Mouse (Mus musculus) kidney, postnatal 0 days (tissue): ENCODE measurements at regions not wholly inside any gene's neighbourhood (a gene's known extent, or its start where the extent isn't known, plus 50 kb on each side); places are given as distances from the start of the nearest gene placed in this dataset.

Source experiments
- ATAC-seq: fragments of 200-750 bp; cut with Nextera tagmentation; replicated peaks from 2 replicates; pipeline ENCODE4 v1.8.0; 2017; ENCODE audit warnings: low read depth, moderate number of reproducible peaks, moderate TSS enrichment, moderate library complexity; ENCODE audit not compliant: low FRiP score
- DNase-seq: peaks from one replicate; pipeline ENCODE4 v3.0.0-alpha.2; 2016; ENCODE audit warnings: low spot score
- H3K27ac ChIP-seq: fragments of 300-500 bp; sonication (generic); 2 replicates; pipeline ENCODE4 v1.5.1; 2014; ENCODE audit warnings: mild to moderate bottlenecking
- H3K27me3 ChIP-seq: fragments of 300-500 bp; sonication (generic); 2 replicates; pipeline ENCODE4 v1.6.1; 2014; ENCODE audit warnings: low read length, mixed read lengths; ENCODE audit not compliant: insufficient read depth
- H3K36me3 ChIP-seq: fragments of 300-500 bp; sonication (generic); 2 replicates; pipeline ENCODE4 v1.6.1; 2014; ENCODE audit warnings: low read length, mixed read lengths; ENCODE audit not compliant: insufficient read depth
- H3K4me1 ChIP-seq: fragments of 300-500 bp; sonication (generic); replicated peaks from 2 replicates; pipeline ENCODE4 v1.6.1; 2014; ENCODE audit warnings: antibody characterized with exemption, low read length, mixed read lengths; ENCODE audit not compliant: insufficient read depth
- H3K4me2 ChIP-seq: fragments of 300-500 bp; sonication (generic); 2 replicates; pipeline ENCODE4 v1.6.1; 2014; ENCODE audit warnings: mild to moderate bottlenecking, low read length, moderate library complexity, mixed read lengths
- H3K4me3 ChIP-seq: fragments of 300-500 bp; sonication (generic); replicated peaks from 2 replicates; pipeline ENCODE4 v1.5.1; 2014; ENCODE audit warnings: low read depth, low read length
- H3K9ac ChIP-seq: fragments of 300-500 bp; sonication (generic); 2 replicates; pipeline ENCODE4 v1.6.1; 2014; ENCODE audit warnings: low read depth, low read length
- H3K9me3 ChIP-seq: fragments of 300-500 bp; sonication (generic); replicated peaks from 2 replicates; pipeline ENCODE4 v1.6.1; 2016; ENCODE audit warnings: low read length, inconsistent platforms, mixed read lengths
- CTCF ChIP-seq: IDR thresholded peaks from 2 replicates; pipeline ENCODE4 v1.5.1; 2016; ENCODE audit warnings: antibody characterized with exemption, low read depth, mild to moderate bottlenecking, moderate library complexity
- WGBS: fragments of 180-500 bp; shearing (Covaris S2); extraction: QIAGEN DNeasy Blood & Tissue Kit; methylation state at CpG from one replicate; pipeline ENCODE4 v1.1.7; 2014; 5-methylcytosine and 5-hydroxymethylcytosine counted together

DNA sequence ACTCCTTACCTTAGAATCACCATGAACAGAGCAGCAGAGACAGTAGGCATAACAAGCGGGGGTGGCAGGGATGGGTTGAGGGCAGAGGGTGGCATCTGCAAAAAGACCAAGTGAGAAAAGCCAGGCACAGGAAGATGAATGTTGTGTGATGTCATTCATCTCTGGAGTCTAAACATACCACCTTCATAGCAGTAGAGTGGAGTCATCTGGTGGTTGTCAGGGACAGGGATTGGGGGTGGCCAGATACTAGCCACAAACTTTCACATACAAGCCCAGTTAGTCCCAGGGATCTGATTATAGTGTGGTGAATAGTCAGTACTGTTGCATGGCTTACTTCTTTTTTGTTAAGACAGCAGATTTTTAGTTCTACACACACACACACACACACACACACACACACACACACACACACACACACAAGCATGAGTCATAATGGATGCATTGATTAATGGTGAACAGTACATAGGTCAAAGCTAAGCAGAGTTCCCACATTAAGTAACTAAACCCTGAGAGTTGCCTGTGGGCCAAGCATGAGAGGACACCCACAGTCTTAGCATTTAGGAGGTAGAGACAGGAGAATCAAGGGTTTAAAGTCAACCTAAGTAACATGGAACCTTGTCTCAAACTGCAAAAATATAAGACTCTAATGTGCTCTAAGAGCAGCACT is 173.1 kb downstream of the Ptger3 start:
- no peak for TF ChIP-seq CTCF
- DNase-seq (no peak), ATAC-seq (no peak)
- Histone ChIP-seq H3K4me3 (no peak overlapping the region), H3K27ac (no peak overlapping the region), H3K4me2 (no peak overlapping the region), H3K9me3 (no peaks in the 10 kb centered on the region), H3K4me1 (no peaks in the 10 kb centered on the region), H3K27me3 (no peaks in the 10 kb centered on the region), H3K9ac (no peak overlapping the region), H3K36me3 (no peaks in the 10 kb centered on the region)
- WGBS = 94% methylated on average over 1 of the region's 1 CpGs

DNA sequence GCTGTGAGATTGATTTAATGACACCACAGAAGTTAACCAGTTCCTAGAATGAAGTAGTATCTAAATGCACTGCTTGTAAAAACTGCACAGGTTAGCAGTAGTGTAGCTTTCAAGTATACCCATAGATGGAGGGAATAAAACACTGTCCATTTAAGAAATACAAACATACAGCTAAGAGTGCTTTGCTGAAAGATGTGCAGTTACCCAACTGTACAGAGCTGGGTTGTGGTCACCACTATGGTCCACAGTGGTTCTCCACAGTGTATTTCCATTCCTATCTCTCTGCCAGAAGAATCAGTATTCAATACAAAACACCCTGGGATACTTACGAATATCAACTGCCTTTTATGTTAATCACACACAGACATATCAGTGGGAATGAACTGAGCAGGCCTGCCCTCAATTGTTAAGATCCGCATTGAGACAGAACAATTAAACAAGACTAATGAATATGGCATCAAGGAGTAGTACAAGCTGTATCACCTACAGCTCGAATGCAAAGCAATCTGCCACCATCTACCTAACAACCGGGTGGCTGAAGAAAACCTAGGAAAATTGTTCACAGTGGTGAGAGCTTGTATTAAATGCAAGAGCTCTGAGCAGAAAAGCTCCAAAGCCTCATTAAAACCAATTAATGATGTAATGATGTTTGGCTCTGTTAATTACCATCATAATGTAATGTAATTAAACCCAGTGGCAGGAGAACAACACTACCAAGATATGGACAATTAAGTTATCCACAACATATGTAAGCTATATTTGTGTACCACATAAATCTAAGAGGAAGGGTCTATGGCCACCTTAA is 165.6 kb downstream of the Ptger3 start:
- Histone ChIP-seq H3K9me3 (no peaks in the 10 kb centered on the region), H3K4me3 (no peak overlapping the region), H3K27me3 (no peaks in the 10 kb centered on the region), H3K27ac (no peak overlapping the region), H3K36me3 (no peaks in the 10 kb centered on the region), H3K4me1 (no peaks in the 10 kb centered on the region), H3K4me2 (no peak overlapping the region), H3K9ac (no peak overlapping the region)
- no peak for DNase-seq
- WGBS = 81% methylated on average over 4 of the region's 4 CpGs
- no peak for ATAC-seq
- no peak for TF ChIP-seq CTCF

DNA sequence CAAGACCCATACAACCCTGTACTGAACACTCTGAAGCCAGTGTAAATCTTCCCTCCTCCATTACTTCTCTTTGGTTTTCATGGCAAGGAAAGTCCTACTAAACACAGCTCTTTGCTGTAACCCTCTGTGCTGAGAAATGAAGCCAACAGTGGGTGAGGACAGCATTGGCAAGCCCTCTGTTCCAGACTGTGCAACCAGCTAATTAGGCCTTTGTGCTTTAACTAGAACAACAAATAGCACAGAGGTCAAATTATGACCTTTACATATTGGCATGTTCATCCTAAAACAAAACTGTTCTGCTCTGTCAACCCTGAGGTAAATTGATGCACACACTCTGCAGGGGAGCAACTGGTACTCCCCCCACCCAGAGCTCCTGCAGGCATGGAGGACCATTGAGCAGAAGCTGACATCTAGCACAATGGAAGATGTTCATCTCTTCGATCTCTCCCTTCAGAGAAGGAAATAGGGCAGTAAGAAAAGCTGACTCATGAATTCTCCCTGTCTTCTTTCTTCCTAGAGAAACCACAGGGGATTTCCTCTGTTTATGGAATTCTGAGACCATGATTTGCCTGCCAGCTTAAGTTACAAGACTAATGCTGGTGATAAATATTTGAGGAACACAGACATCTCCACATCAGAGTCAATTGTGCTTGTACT is 163.1 kb downstream of the Ptger3 start:
- H3K4me3 ChIP-seq = no peak overlapping the region
- 53% methylated on average over 1 of the region's 1 CpGs for WGBS
- ATAC-seq (no peak), DNase-seq (no peak)
- no peaks in the 10 kb centered on the region for H3K4me1 ChIP-seq
- H3K4me2 ChIP-seq = no peak overlapping the region
- no peaks in the 10 kb centered on the region for H3K36me3 ChIP-seq
- no peaks in the 10 kb centered on the region for H3K27me3 ChIP-seq
- H3K9me3 ChIP-seq = no peaks in the 10 kb centered on the region
- no peak overlapping the region for H3K27ac ChIP-seq
- H3K9ac ChIP-seq = no peak overlapping the region
- no peak for TF ChIP-seq CTCF

DNA sequence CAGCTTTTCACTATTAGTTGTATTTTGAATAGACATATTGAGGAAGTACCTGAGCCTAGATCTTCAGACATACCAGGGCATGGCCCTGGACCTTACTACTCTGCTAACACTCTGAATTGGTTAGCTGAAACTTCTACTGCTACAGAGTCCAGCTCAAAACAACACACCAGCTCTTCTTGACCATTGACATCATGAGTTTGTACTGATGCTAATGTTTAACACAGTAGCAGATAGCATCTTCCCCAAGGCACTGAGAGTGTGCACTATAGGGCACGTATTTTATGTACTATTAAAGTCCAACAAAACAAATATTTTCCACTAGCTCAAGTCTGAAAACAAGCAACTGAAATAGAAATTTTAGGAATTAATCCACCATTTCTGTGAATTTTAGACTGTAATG is 157.8 kb downstream of the Ptger3 start:
- no peak overlapping the region for H3K27ac ChIP-seq
- H3K9me3 ChIP-seq = no peaks in the 10 kb centered on the region
- no peaks in the 10 kb centered on the region for H3K4me1 ChIP-seq
- no peak overlapping the region for H3K4me2 ChIP-seq
- WGBS = 51% methylated on average over 1 of the region's 1 CpGs
- no peak for TF ChIP-seq CTCF
- H3K27me3 ChIP-seq = no peaks in the 10 kb centered on the region
- DNase-seq (no peak), ATAC-seq (no peak)
- H3K36me3 ChIP-seq = no peaks in the 10 kb centered on the region
- H3K4me3 ChIP-seq = no peak overlapping the region
- H3K9ac ChIP-seq = no peak overlapping the region

DNA sequence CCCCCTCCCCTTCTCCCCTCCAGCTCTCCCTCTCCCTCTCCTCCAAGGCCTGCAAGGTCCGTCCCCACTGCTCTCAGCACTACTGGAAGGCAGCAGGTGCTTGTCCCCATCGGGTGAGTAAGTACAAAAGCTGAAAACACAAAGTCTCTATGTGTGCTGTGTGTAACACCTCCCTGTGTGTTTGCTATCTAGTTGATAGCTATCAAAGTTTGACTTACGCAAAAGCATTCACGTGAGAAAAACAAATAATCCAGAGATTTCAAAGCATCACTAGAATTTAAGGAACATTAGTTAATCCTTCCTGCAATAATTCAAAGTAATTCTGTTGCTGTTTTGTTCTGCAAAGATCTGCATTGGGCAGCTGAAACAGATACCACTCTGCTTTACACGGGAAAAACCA is 156.5 kb downstream of the Ptger3 start:
- H3K9ac ChIP-seq = no peak overlapping the region
- TF ChIP-seq CTCF = no peak
- no peaks in the 10 kb centered on the region for H3K27me3 ChIP-seq
- H3K4me1 ChIP-seq = no peaks in the 10 kb centered on the region
- WGBS = 72% methylated on average over 5 of the region's 5 CpGs
- no peak for ATAC-seq
- no peak overlapping the region for H3K27ac ChIP-seq
- no peak for DNase-seq
- H3K9me3 ChIP-seq = no peaks in the 10 kb centered on the region
- H3K4me2 ChIP-seq = no peak overlapping the region
- H3K36me3 ChIP-seq = no peaks in the 10 kb centered on the region
- H3K4me3 ChIP-seq = no peak overlapping the region

DNA sequence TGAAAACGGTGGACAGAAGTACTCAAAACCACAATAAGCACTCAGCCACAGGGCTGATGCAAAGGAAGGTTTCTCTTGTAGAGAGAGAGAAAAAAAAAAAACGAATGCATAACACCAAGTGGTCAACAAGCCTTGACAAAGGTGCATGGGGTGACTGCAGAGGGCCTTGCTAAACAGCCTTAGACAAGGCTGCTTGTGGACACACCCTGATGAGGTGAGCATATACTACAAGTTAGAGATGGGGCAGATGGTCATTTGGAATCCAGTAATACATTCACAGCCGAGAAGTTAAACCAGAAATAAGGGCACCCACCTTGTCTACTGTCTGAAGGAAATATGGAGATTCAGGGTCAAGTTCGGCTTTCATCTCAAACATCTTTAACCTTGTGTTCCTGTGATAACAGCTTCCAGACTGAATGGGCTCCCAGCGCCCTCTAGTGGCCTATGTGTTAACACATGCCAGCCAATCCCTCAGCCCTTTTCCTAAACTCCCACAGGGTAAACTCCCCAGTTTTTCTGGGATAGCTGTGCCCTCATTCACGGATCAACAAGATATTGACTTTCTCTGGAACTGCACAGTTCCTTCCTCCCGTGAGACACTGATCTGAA is 150.7 kb downstream of the Ptger3 start:
- TF ChIP-seq CTCF = peak; percentile 94
- no peaks in the 10 kb centered on the region for H3K27me3 ChIP-seq
- no peaks in the 10 kb centered on the region for H3K4me1 ChIP-seq
- ATAC-seq (0 out of 2 replicates have a peak, but pooled peaks have one; percentile 55), DNase-seq (peak; percentile 81)
- H3K9me3 ChIP-seq = no peaks in the 10 kb centered on the region
- H3K36me3 ChIP-seq = no peaks in the 10 kb centered on the region
- H3K4me2 ChIP-seq = no peak overlapping the region
- H3K4me3 ChIP-seq = no peak overlapping the region
- no peak overlapping the region for H3K9ac ChIP-seq
- H3K27ac ChIP-seq = no peak overlapping the region
- 21% methylated on average over 7 of the region's 7 CpGs for WGBS
